Mouse (Mus musculus) midbrain, embryonic 16.5 days (tissue): ENCODE data around the gene Myl9. TPM values are rescaled to one million over a fixed set of nuclear protein-coding genes. Genes with fewer than 3 reads are reported as not detected.
A peak's percentile ranks its signal among the peaks of the same experiment; 100 is the strongest.
"Not testable (repeated sequence)": the region's sequence is repeated elsewhere in the genome, so short reads cannot be mapped to it uniquely, and the experiment has no call there.

ENCODE experiments used
- ATAC-seq: fragments of 200-750 bp; cut with Nextera tagmentation; 2 replicates; pipeline ENCODE4 v1.8.0; 2017; ENCODE audit warnings: moderate TSS enrichment
- H3K27ac ChIP-seq: fragments of 300-500 bp; sonication (generic); 2 replicates; pipeline ENCODE4 v1.5.1; 2014; ENCODE audit warnings: mild to moderate bottlenecking, low read length, mixed read lengths
- H3K27me3 ChIP-seq: fragments of 300-500 bp; sonication (generic); 2 replicates; pipeline ENCODE4 v1.6.1; 2014; ENCODE audit warnings: low read depth, low read length, mixed read lengths; ENCODE audit not compliant: control insufficient read depth, insufficient read depth
- H3K36me3 ChIP-seq: fragments of 300-500 bp; sonication (generic); 2 replicates; pipeline ENCODE4 v1.6.1; 2014; ENCODE audit warnings: mild to moderate bottlenecking, low read length, moderate library complexity, mixed read lengths; ENCODE audit not compliant: control insufficient read depth, insufficient read depth
- H3K4me1 ChIP-seq: fragments of 300-500 bp; sonication (generic); 2 replicates; pipeline ENCODE4 v1.6.1; 2014; ENCODE audit warnings: mild to moderate bottlenecking, low read length, mixed read lengths; ENCODE audit not compliant: control insufficient read depth, insufficient read depth
- H3K4me2 ChIP-seq: fragments of 300-500 bp; sonication (generic); 2 replicates; pipeline ENCODE4 v1.6.1; 2014; ENCODE audit warnings: mild to moderate bottlenecking, low read length, mixed read lengths
- H3K4me3 ChIP-seq: fragments of 300-500 bp; sonication (generic); 2 replicates; pipeline ENCODE4 v1.5.1; 2014; ENCODE audit warnings: low read depth, mild to moderate bottlenecking, low read length, moderate library complexity, mixed read lengths
- H3K9ac ChIP-seq: fragments of 300-500 bp; sonication (generic); 2 replicates; pipeline ENCODE4 v1.6.1; 2014; ENCODE audit warnings: low read depth, low read length, mixed read lengths
- H3K9me3 ChIP-seq: fragments of 300-500 bp; sonication (generic); replicated peaks from 2 replicates; pipeline ENCODE4 v1.6.1; 2014; ENCODE audit warnings: mild to moderate bottlenecking, low read length, mixed read lengths; ENCODE audit not compliant: control insufficient read depth, poor library complexity, severe bottlenecking
- WGBS: fragments of 180-500 bp; shearing (Covaris S2); extraction: QIAGEN DNeasy Blood & Tissue Kit; methylation state at CpG from one replicate; pipeline ENCODE4 v1.1.7; 2014; 5-methylcytosine and 5-hydroxymethylcytosine counted together
- polyA plus RNA-seq: library from polyadenylated mRNA; unstranded; fragments of >200 nt; fragmentation: Nextera tagmentation; extraction: Ambion mirVana; gene quantifications from 2 replicates; pipeline ENCODE4 v1.2.1, GENCODE M21; 2015

Gene Myl9
- polyA plus RNA-seq, 1 experiment from 2014 or later, result 38.8 TPM

DNA sequence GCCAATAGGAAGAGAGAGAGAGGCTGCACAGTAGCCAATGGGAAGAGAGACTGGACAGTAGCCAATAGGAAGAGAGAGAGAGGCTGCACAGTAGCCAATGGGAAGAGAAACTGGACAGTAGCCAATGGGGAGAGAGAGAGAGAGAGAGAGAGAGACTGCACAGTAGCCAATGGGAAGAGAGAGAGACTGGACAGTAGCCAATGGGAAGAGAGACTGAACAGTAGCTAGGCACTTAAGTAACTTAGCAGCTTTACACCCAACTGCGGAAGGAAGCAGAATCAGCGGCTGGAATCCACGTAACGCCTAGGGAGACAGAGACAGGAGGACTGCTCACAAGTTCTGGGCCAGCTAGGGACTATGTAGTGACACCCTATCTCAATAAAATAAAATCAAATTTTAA is 29.4 kb downstream of the Myl9 start:
- H3K9me3 ChIP-seq, result no peaks in the 10 kb centered on the region
- no peak overlapping the region for H3K4me2 ChIP-seq
- no peak overlapping the region for H3K9ac ChIP-seq
- ATAC-seq, result no peak
- no peaks in the 10 kb centered on the region for H3K4me1 ChIP-seq
- H3K27ac ChIP-seq, result no peak overlapping the region
- 97% methylated on average over 4 of the region's 4 CpGs for WGBS
- H3K4me3 ChIP-seq, result no peak overlapping the region
- H3K36me3 ChIP-seq, result no peaks in the 10 kb centered on the region
- H3K27me3 ChIP-seq, result no peaks in the 10 kb centered on the region

DNA sequence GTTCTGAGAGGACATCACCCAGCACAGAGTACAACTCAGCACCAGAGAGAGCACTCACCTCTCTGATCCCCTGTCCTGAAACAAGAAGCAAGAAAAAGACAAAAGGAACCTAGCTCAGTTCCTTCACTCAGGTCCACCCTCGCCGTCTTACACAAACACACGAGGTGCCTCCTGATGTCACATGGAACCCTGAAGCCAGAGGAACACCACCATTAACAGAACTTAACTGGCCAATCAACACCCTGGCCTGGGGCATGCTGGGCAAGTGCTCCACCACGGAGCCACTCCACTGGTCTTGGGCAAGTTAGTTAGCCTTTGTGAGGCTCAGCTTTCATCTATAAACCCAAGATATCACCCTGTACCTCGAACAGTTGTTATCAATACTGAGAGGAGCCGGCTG is 31.7 kb downstream of the Myl9 start:
- Histone ChIP-seq H3K9ac (no peak overlapping the region), H3K27me3 (no peaks in the 10 kb centered on the region), H3K4me1 (no peaks in the 10 kb centered on the region), H3K36me3 (no peaks in the 10 kb centered on the region), H3K4me3 (no peak overlapping the region), H3K4me2 (no peak overlapping the region), H3K27ac (no peak overlapping the region), H3K9me3 (no peaks in the 10 kb centered on the region)
- ATAC-seq, result no peak
- 77% methylated on average over 6 of the region's 6 CpGs for WGBS

DNA sequence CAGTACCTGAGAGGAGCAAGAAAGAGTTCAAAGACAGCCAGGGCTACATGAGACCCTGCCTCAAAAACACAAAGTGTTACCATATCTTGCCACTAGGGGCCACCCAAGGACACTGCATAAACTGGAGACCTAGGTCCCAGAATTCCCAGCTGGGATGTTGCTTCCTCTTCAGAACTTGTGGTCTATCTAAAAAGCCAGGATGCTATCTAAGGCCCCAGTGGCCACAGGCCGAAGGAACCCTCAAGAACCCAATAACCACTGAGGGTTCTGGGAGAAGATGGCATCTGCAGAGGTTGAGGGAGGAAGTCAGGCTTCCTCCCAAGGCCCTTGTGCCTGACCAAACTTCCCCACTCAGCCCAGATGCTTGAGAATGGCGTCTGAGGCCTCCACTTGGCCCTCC is 34.4 kb downstream of the Myl9 start:
- Histone ChIP-seq H3K27me3 (no peaks in the 10 kb centered on the region), H3K9ac (no peak overlapping the region), H3K4me2 (no peak overlapping the region), H3K4me1 (no peaks in the 10 kb centered on the region), H3K36me3 (no peaks in the 10 kb centered on the region), H3K27ac (no peak overlapping the region), H3K9me3 (no peaks in the 10 kb centered on the region), H3K4me3 (no peak overlapping the region)
- 56% methylated on average over 2 of the region's 2 CpGs for WGBS
- no peak for ATAC-seq

DNA sequence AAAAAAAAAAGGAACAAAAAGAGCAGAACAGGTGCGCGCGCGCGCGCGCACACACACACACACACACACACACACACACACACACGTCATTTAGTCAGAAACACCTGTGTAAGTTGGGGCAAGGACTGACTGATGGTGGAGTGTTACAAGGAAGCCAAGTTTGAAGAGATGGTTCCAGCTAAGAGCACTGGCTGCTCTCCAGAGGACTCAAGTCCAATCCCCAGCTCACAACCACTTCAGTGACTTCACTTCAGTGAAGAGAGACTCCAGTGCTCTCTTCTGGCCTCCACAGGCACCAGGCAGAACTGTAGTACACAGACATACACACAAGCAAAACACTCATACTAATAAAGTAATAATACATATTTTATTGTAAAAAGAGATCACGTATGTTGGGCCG is 35.5 kb downstream of the Myl9 start:
- Histone ChIP-seq H3K27ac (no peak overlapping the region), H3K36me3 (no peaks in the 10 kb centered on the region), H3K4me3 (no peak overlapping the region), H3K9ac (no peak overlapping the region), H3K4me2 (no peak overlapping the region), H3K9me3 (no peaks in the 10 kb centered on the region), H3K27me3 (no peaks in the 10 kb centered on the region), H3K4me1 (no peaks in the 10 kb centered on the region)
- no peak for ATAC-seq
- WGBS, result 95% methylated on average over 10 of the region's 10 CpGs

DNA sequence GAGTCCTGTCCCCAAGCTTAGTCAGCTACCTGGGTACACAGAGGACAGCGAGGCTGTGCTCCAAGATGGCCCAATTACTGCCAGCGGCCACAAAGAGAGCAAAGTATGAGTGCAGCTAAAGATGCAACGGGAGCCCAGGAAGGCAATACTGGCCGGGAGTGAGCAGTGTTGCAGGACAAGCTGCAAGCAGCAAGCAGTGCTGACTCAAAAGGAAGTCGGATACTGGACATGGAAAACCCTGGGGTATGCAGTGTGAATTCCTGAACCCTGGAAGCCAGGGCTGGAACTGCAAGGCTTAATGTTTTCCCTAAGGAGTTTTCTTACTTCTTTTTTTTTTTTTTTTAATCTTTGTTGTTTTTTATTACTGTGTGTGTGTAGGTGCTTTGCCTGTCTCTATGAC is 36.3 kb downstream of the Myl9 start:
- Histone ChIP-seq H3K4me1 (no peaks in the 10 kb centered on the region), H3K36me3 (no peaks in the 10 kb centered on the region), H3K27me3 (no peaks in the 10 kb centered on the region), H3K9me3 (no peaks in the 10 kb centered on the region), H3K4me2 (no peak overlapping the region), H3K9ac (no peak overlapping the region), H3K4me3 (no peak overlapping the region), H3K27ac (no peak overlapping the region)
- ATAC-seq, result no peak
- WGBS, result 68% methylated on average over 5 of the region's 5 CpGs

DNA sequence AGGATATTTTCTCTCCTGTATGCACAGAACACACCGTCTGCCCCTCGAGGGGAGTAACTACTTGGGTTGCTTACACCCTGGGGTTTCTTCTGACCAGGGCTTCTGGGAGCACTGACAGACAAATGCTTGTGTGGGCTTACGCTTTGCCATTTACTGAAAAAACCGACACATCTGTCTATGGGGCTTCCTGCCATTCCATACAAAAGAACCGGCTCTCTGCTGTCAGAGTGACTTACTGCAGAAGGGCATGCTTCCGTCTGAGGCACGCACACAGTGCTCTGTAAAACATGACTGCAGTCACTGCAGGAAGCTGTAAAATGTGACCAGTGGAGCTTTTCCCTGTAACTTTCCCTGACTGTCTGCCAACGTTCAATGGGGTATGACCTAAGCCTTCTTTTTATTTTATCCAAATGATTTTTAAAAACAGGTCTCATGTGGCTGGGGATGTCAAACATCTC is 39.2 kb downstream of the Myl9 start:
- Histone ChIP-seq H3K27me3 (no peaks in the 10 kb centered on the region), H3K27ac (no peak overlapping the region), H3K9me3 (no peaks in the 10 kb centered on the region), H3K36me3 (no peaks in the 10 kb centered on the region), H3K9ac (0 out of 2 replicates have a peak overlapping the region, but pooled peaks have one; percentile 4), H3K4me2 (no peak overlapping the region), H3K4me1 (no peaks in the 10 kb centered on the region), H3K4me3 (no peak overlapping the region)
- no peak for ATAC-seq
- WGBS, result 9% methylated on average over 8 of the region's 8 CpGs

DNA sequence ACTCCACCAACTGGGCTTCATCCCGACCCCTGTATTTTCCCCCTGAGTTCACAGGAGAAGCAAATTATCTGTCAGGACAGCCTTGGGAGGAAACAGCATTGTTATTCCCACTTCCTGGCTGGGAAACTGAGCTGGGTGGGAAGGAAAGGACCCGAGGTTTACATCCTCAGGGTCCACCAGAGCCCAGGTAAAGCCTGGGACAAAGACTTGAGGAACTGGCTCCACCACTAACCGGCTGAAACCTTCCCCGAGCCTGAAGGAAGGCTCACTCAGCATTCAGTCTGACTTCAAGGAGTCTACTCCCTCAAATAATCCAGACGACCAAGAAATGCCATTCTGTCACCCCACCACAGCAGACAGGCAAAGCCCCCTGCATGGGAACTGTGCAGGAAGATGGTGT is 39.7 kb downstream of the Myl9 start:
- ATAC-seq, result no peak
- H3K4me3 ChIP-seq, result no peak overlapping the region
- no peaks in the 10 kb centered on the region for H3K9me3 ChIP-seq
- no peak overlapping the region for H3K27ac ChIP-seq
- H3K4me2 ChIP-seq, result no peak overlapping the region
- 39% methylated on average over 5 of the region's 5 CpGs for WGBS
- H3K4me1 ChIP-seq, result no peaks in the 10 kb centered on the region
- H3K27me3 ChIP-seq, result no peaks in the 10 kb centered on the region
- no peak overlapping the region for H3K9ac ChIP-seq
- H3K36me3 ChIP-seq, result no peaks in the 10 kb centered on the region

DNA sequence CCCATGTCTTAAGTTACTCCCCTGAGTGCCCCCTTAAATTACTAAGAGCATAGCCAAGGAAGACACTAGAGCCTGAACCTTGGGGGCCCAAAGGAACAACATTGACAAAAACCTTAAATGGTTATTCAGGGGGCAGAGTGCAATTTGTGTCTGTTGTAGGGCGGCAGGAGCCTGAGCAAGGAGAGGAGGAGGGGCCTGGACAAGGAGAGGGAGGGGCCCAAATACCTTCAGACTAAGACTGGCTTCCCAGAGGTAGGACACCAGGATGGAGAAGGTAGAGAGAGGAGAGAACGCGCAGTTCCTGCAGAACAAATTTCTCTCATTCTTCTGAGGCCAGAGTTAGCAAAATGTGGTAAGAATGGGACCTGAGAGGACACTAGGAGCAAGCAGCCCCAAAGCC is 40.2 kb downstream of the Myl9 start:
- 68% methylated on average over 3 of the region's 3 CpGs for WGBS
- no peaks in the 10 kb centered on the region for H3K4me1 ChIP-seq

DNA sequence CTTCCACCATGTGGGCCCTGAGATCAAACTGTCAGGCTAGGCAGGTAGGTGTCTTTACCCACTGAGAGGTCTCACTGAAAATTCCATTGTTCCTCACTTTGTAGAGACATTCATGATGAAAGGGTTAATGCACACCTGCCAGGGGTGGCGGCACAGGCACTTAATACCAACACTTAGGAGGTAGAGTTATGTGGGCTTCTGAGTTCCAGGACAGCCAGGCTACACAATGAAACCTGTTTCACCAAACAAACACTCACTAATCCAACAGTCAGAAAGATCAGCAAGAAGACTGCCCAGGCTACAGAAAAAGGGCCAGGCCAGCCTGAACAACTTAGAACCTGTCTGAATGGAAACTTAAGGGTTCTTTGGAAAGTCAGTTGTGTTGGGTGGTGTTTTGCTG is 40.9 kb downstream of the Myl9 start:
- Histone ChIP-seq H3K4me3 (no peak overlapping the region), H3K9me3 (no peaks in the 10 kb centered on the region), H3K4me1 (no peaks in the 10 kb centered on the region), H3K36me3 (no peaks in the 10 kb centered on the region), H3K27ac (no peak overlapping the region), H3K27me3 (no peaks in the 10 kb centered on the region), H3K4me2 (no peak overlapping the region), H3K9ac (no peak overlapping the region)
- WGBS, result 62% methylated on average over 1 of the region's 1 CpGs
- ATAC-seq, result no peak

More for the DNA sequence above, 40.2 kb downstream of the Myl9 start:
- no peak overlapping the region for H3K9ac ChIP-seq
- H3K4me3 ChIP-seq, result no peak overlapping the region
- no peak overlapping the region for H3K4me2 ChIP-seq
- H3K27ac ChIP-seq, result no peak overlapping the region
- no peaks in the 10 kb centered on the region for H3K9me3 ChIP-seq
- H3K36me3 ChIP-seq, result no peaks in the 10 kb centered on the region
- no peak for ATAC-seq
- no peaks in the 10 kb centered on the region for H3K27me3 ChIP-seq

DNA sequence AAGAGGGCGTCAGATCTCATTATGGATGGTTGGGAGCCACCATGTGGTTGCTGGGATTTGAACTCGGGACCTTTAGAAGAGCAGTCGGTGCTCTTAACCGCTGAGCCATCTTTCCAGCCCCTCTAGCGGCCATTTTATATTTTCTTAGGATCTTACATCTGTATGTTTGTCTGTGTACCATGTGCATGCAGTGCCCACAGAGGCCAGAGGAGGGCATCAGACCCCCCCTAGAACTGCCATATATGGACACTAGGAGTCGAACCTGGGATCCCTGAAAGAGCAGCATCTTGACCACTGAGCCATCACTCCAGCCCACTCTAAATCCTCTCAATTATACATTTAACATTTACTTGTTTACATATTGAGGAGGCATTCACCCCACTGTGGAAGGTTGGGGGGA is 49.9 kb downstream of the Myl9 start:
- H3K27ac ChIP-seq, H3K9ac ChIP-seq, H3K4me3 ChIP-seq, H3K4me1 ChIP-seq, H3K27me3 ChIP-seq, ATAC-seq, H3K4me2 ChIP-seq, H3K36me3 ChIP-seq, H3K9me3 ChIP-seq: not testable (repeated sequence)
- 94% methylated on average over 6 of the region's 6 CpGs for WGBS
